Mouse (Mus musculus) heart, adult 2 months (tissue): ENCODE data around the gene Lars2.

Experiments
- CTCF ChIP-seq: fragments of 200-600 bp; IDR thresholded peaks from 2 replicates; pipeline ENCODE4 v1.8.1; 2022; ENCODE audit warnings: antibody characterized with exemption, mild to moderate bottlenecking, moderate library complexity
- EP300 ChIP-seq: fragments of 200-500 bp; IDR thresholded peaks from 2 replicates; pipeline ENCODE4 v1.6.1; 2011; ENCODE audit warnings: low read depth, low read length, control low read depth; ENCODE audit not compliant: insufficient read depth
- POLR2A ChIP-seq: fragments of 200-500 bp; IDR thresholded peaks from 2 replicates; pipeline ENCODE4 v1.6.1; 2011; ENCODE audit warnings: mild to moderate bottlenecking, low read depth, low read length, control low read depth; ENCODE audit not compliant: insufficient read depth

DNA sequence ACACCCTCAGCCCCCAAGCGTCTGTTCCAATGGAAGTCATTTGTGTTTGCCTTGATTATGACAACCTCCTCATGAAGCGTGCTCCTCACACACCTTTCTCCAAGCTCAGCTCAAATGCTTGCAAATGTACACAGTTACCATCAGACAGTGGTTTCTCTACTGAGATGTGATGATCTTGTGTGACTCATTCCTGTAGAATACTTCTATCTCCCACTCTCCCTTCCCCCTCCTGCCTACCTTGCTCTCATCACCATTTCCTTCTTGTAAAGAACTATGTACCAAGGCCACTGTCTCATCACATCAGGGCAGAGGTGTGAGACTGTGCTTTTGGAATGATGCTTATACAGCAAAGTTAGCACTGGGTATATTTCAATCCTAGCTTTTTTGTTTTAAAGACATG, 33.2 kb upstream of the Lars2 start:
- TF ChIP-seq POLR2A (no peak), CTCF (no peak), EP300 (no peak)
